Mouse (Mus musculus): ENCODE data around the gene Cyb5d2.

DNA sequence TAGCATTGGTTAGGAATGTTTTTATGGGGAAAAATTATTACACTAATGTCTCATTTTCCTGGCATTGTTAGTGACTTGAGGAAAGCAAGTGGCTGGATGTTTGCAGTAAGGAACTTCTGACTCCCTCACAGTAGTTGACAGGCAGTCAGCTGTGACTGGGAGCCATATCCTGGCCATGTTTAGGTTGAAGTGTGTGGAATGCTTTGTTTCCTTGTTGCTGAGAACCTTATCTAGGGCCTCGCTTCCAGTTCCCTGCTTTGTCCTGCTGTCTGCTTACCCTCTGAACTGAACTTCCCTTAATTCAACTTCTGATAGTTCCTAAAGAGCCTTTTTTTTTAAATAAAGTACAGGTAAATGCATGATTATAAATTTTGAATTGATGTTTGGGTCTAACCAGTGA lies 59.6 kb downstream of the Cyb5d2 start:
- TF ChIP-seq ZC3H11A (IDR thresholded peaks at IDR 0.05; ENCODE audit: borderline replicate concordance, low read depth, low read length) = no peak
- TF ChIP-seq HCFC1 (IDR thresholded peaks at IDR 0.05; ENCODE audit: borderline replicate concordance, insufficient read depth, low read length) = no peak
- TF ChIP-seq MAFK (IDR thresholded peaks at IDR 0.05; ENCODE audit: insufficient read depth, low read depth, low read length) = no peak
- no peak for TF ChIP-seq ZNF384 (IDR thresholded peaks at IDR 0.05; ENCODE audit: low read depth, low read length)

Data from ES-E14 (cell line).